Mouse (Mus musculus) lung, adult 2 months (tissue): Measurements from ENCODE around the gene Ada.

Experiments used
- CTCF ChIP-seq: fragments of 200-500 bp; IDR thresholded peaks from 2 replicates; pipeline ENCODE4 v1.5.1; 2011; ENCODE audit warnings: mild to moderate bottlenecking, low read length, control low read depth; ENCODE audit not compliant: insufficient read depth
- POLR2A ChIP-seq: fragments of 200-500 bp; IDR thresholded peaks from 2 replicates; pipeline ENCODE4 v1.6.1; 2011; ENCODE audit warnings: low read depth, mild to moderate bottlenecking, control low read depth, low read length, borderline replicate concordance; ENCODE audit errors: extremely low read depth

DNA sequence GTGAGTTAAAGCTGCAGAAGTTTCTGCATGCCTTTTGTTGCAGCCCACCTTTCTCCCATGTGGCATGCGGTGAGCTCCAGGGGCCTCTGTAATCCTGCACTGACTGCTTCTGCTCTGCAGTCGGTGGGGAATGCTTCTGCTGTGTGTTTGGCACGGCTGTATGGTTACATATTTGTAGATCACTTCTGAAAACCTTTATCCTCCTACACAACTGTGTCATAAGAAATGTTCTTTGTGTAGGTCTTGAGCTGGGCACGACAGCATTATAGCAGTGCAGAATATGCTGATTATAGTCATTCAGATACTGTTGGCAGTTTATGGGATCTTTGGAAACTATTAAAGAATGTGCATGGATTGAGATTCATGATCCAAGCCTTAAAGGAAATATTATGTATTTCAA lies 64.8 kb downstream of the Ada start:
- TF ChIP-seq POLR2A, result no peak
- no peak for TF ChIP-seq CTCF
